Mouse (Mus musculus) embryo, embryonic 10 days (tissue): ENCODE results near the gene Ttc39b.

ENCODE experiments used
- DNase-seq: peaks from one replicate; pipeline ENCODE4 v3.0.0-alpha.2; 2015; ENCODE audit warnings: low spot score

The Ttc39b gene

DNA sequence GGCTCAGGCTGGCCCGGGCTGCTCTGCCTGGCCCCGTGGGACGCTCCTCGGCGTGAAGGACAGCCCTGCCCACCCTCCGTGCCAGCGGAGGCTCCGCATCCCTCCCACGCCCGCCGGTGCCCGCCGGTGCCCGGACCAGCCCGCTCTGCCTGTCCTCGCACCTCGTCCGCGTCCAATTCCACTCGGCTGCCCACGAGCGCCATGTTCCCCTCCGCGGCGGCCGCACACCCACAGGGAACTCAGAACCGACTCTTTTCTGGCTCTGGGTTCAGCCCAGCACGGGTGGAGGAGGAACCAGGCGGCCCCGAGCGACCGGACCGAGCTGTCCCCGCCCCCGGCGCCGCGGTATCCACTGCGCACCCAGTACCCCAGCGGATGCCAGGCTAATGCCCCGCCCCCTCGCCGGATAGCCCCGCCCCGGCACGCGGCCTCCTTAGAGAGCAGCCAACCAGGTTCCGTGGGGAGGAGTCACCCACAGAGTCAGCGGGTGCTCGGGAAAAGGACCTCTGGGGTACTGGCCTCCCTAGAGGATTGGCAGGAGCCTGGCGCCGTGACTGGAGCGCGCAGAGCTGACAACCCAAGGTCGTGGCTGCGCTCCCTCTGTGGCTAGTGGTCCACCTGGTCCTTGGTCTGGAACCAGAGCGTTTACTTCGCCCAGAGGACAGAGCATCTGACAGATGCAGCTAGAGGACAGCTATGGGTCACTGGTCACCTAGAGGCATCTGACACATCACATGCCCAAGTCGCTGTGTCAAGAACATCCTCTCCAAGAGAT, at the start of gene Ttc39b:
TSS of gene Ttc39b (minus strand) at position 346 of the 775 bp plus-strand sequence.
- peak; percentile 90 for DNase-seq

DNA sequence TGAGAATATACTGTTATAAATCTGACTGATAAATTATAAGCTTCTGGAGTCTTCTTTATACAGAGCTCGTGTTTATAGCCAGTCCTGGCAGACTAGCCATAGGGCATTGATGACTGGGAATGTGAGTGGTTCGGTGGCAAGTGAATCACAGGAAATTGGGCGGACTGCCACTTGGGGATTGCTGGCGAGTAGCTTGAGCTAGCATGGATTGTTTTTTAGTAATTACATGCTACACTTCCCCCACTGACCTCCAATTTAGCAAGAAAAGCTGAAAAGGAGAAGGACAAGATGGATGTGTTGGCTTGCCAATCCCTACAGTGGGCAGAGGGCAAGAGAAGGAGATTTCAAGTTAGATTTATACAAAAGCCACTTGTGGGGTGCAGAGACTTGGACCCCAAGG, 49.3 kb upstream of the Ttc39b start:
- DNase-seq: no peak

DNA sequence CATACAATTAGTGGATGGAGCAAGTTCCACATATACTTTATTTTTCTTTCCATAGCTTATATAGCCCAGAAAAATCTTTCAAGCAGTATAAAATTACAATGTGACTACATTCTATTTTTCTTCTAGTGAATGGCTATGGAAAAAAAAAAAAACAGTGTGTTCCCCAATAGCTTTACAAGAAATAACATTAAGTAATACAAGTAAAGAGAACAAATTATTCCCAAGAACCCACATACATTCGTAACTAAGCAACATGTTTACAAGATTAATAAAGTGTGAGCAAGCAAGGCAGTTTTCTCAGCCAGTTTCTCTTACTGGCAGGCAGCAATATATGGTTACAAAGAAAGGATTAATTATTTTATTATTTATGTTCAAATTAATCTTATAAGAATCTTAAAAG, 33.7 kb upstream of the Ttc39b start:
- DNase-seq: no peak

DNA sequence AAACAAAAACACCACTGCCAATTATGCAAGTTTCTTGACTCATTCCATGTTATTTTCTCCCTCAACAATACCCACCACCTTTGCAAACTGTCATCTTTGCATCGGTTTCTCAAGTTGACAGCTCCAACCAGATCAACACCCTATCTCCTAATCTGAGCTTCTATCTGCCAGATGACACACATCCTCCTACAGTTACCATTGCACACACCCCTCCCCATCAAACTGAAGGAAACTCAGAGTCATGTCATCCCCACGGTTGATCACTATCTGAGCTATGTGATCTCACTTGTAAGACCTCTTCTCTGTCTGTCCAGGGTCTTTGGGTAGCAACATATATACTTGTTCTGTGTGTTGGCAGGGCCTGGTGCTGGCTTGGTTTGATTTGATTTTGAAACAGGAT, 30.7 kb upstream of the Ttc39b start:
- no peak for DNase-seq

DNA sequence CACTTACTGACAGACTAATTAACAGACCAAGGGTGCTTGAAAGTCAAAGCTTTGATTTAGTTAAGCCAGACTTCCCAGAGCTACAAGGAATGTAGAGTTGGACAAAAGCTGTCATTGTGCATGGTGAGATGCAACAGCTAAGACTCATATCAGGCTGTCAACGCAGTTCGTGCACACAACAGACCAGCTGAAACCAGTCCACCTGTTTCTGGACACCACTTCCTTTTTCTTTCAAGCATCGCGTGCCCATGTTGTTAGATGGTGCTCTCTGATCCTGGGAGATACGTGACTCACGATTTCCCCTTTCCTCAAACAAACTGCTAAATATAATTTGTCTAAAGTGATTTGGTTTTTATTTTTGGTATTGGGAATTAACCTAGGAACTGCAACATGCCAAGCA, 29.9 kb upstream of the Ttc39b start:
- DNase-seq: peak; percentile 8

DNA sequence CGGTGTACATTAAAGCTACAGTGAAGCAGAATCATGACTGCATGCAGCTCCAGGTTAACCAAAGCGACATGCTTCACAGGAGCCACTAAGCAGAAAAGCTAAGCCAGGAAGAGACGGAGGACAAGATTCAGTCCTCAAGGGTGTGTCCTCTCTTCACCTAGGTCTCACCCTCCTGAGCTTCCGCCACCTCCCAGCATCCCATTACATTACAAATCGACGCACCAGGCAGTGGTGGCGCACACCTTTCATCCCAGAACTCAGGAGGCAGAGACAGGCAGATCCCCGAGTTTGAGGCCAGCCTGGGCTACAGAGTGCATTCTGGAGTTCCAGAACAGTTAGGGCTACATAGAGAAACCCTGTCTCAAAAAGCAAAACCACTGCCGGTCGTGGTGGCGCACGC, 29.2 kb upstream of the Ttc39b start:
- DNase-seq: no peak

DNA sequence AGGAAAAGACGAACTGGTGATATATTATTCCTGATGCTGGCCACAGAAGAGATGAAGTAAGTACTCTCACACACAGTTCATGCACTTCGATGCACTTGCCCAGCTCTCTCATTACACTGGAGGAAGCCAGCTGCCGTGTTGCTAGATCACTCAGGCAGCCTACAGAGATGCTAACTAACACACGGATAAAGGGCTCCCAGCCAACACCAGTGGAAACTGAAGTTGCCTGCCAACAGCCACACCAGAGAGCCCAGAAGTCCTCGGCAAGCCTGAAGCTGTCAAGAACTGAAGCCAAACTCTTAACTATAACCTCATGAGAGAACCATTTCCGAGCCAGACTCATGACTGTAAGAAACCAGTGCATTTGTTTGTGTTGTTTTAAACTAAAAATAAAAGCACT, 26.7 kb upstream of the Ttc39b start:
- no peak for DNase-seq

DNA sequence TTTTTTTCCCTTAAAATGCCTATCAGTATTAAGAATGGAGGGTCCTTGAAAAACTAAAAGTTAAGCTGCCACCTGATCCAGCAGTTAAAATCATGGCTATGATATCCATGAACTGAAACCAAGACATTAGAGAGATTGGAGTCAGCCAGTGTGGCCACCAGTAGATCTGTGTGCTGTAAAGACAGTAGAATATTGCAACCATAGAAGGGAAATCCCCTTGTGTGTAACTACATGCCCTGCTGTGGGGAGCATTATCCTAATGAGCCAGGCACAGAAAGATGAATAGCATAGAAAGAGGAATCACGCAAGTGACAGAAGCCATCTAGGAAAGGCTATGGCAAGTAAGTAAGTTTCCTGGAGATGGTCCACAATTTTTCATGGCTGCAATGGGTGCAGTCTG, 24.9 kb upstream of the Ttc39b start:
- DNase-seq: no peak

DNA sequence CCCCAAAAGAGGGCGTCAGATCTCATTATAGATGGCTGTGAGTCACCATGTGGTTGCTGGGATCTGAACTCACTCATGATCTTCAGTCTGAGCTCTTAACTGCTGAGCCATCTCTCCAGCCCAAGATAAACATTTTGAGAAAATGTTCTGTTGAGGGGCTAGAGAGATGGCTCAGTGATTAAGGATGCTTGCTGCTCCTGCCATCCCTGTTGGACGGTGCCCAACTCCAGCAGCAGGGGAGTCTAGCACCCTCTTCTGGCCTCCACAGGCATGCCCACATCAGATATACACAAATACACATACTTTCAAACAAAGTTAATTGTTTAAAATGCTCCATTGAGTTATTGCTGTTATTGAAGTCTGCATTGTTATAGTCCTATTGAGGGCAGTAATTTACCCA, 19.8 kb upstream of the Ttc39b start:
- DNase-seq: no peak

DNA sequence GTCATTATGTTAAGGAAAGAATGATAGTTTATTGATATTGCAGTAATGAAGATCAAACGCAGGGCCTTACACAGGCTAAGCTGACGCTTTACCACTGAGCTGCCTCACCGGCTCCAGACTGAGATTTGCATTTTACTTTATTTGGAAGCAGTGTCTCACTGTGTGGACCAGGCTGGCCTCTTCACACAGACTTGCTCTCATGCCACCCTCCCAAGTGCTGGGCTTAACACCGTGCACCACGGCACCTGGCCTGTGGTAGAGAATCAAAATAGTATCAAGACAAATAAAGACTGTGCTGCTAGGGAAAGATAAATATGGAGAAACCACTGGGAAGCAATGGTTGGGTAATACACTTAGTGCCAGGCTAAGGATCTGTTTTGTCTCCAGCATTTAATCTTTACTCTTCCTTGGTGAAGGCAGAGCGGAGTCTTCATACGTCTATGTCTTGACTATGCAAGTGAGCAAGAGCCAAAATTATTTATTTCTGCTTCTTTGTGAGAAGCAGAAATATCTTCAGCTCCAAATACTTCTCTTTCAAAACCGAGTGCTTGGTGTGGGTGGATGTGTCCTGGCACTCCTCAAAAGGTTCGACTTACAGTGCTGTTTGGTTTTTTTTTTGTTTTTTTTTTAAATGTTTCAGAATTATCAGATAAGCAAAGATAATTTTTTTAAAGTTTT, 19.2 kb upstream of the Ttc39b start:
- DNase-seq: no peak

DNA sequence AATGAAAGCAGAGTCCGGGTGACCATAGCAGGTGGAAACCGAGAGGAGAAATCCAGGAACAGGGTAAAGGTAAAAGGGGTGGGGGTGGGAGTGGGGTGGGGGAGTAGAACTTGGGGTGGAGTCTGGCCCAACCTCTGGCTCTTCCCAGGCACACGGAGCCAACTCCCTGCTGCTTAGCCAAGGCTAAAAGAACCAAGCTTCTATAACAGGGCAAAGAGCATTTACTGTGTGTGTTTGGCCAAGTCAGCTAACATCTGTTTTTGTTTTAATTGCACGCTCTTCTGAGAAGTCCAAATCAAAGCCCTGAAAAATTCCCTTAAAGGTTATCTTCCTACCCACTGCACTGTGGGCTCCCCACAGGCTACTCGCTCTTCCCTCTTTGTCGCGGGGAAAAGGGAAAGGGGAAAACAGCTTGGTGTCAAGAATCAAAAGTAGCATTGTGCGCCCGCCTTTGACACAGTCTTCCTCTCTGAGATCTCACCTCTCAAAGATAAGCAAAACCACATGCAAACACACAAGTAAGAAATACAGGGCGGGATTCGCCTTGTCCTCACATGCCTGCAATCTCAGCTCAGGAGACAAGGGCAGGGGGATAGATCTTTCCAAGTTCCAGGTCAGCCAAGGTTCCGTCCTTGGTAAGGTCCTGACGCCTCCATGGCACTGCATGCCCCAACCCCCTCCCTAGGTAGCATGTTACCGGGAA, 18.4 kb upstream of the Ttc39b start:
- DNase-seq: no peak

DNA sequence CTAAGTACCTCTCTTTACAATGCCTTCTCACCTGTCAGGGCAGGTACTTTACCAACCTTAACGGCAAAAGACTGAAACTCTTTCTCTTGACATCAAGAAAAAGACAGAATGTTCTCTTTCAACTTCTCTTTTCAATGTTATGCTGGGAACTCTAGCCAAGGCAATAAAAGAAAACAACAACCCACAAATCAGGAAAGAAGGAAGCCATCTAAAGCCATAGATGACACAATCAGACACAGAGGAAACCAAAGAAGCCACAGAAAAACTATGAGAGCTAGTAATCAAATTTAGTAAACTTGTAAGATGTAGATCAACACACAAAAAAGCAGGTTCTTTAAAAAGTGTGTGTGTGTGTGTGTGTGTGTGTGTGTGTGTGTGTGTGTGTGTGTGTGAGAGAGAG, 15.3 kb upstream of the Ttc39b start:
- DNase-seq: no peak

DNA sequence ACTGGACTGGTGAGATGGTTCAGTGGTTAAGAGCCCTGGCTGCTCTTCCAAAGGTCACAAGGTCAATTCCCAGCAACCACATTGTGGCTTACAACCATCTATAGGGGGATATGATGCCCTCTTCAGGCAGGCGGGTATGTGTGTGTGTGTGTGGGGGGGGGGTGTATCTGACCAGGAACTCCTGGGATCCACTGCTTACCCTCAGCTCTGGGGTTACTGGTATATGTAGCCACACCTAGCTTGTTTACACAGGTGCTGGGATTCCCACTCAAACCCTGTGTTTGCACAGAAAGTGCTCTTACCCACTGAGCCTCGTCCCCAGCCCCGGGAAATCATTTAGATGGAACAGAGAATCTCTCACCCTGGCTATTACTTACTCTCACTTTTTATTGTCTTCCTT, 13.7 kb upstream of the Ttc39b start:
- DNase-seq: no peak

DNA sequence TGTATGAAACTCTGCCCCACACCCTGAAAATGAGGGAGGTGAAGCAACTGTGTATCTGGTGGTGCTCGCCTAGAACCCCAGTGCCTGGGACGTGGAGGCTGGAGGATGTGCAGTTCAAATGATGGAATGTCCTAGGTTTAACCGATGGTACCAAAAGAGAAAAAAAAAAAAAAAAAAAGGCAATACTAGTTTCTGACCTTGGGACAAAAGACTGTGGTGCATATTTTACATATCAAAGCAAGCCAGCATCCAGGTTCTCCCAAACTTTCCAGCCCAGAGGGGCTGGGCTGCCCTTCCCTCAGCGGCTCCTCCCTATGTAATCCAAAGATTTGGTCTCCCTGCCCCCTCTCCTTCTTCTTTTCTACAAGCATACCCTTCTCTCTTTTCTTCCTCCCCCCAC, 6.3 kb upstream of the Ttc39b start:
- DNase-seq: no peak

DNA sequence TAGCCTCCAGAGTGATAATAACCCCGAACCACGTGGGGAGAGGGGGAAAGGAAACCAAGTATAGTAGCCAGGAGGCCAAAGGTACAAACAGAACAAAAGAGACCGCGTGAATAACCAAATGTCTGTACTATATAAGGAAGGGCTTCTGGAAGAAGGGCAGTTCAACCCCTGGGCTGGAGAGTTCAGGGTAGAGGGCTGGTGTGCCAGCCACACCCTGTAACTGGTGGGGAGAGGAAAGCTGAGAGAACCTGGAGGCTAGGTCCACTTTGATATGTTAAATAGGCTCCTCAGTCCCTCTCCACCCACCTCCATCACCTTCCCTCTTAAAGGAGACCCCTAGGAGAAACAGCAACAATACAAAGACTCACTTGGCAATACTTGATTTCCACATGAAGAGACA, 5.6 kb upstream of the Ttc39b start:
- no peak for DNase-seq

DNA sequence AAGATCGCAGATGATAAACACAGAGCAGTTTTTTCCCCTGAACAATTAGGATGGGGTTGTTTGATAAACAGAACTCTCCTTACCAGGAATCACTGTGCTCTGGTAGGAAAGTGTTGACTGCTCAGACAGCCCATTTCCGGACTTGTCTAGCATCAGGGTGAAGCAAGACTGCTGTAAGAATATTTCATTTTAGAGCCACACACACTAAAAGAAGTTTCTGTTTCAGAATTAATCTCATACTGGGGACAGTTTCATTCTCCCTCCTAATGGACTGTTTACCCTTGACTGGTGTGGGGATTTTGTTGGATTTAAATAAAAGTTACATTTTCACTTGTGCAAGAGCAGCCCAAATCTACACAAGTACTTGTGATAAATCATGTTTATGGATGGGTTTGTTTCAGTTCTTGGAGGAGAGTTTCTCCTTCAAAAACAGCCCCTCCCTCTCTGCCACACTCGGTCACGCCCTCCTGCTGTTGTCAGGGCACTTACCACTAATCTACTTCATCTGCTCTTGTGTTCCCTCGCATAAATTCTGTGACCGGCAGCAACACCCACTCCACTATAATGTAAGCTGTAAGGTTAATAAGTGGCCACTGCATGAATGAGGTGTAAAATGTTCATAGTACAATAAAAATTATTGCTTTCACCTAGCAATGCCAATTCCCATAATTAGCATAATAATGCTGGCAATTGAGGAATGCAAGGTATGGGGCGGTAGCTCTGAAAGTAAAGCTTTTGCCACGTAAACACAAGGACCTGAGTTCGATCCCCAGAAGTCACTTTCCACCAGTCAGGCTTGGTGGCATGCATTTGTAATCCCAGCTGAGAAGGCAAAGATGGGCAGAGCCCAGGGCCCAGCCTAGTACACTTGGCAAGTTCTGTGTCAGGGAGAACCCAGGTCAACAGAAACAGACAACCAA, 4.2 kb upstream of the Ttc39b start:
- DNase-seq: no peak

DNA sequence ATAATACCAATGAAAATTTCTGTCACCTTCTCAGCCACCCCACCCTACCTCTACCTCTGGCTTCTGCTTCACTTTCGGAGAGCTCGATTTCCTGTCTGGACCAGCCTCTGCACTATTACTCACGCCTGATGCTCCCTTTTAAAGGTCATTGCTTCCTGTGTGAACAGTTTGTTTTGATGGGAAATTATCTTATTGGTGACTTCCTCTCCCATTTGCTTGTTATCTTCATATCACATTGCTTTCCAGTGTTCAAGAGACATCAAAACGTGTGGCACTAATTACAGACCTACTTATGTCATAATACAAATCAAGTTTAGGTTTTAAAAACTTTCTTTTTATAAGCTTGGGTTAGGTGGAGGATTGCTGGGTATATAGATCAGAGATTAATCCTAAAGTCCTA, 3.5 kb upstream of the Ttc39b start:
- no peak for DNase-seq

DNA sequence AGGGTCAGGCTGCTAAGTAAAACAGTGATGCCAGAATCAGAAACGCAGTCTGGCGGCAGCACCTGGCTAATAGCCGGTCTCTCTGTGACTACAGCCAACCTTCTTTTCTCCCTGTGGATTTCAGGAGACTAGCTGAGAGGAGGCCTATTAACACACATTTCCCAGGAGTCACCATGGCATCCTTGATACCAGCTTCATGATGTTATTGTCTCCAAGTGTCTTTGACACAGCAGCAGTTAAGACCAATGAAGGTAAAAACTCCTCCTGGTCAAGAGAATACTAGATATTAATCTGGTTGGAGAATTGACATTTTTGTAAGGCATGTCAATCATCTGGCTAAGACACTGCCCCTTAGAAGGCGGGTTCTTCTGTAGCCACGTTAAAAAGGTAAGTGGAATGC, 1.3 kb upstream of the Ttc39b start:
- DNase-seq: no peak

DNA sequence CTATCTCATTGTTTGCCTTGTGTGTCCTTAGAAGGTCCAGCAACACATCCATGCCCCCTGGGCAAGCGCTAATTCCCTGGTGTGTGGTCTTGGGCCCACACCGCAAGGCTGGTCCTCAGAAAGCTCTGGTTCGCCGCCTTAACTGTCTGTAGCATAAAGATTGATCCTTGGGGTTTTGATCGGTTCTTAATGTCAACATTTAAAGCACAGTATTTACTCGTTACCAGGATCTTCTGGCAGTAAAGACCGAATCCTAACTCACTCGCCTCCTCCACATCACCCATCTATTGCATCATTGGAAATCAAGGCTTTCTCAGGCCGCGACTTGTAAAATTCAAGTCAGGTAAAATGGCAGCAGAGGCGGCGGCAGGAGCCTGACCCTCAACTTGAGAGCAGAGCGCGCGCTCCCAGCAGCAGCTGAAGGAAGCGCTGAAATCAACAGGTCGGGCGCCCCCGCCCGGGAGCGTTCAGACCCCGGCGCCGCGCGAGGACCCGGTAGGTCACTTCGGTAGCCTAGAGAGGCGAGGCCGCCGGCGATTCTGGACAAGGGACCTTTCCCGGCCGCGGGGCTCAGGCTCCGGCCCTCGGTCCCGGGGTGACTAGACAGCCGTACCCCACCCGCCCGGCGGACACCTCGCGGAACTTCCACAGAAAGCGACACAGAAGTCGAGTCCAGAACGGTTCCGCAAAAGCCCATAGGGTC, 703 bp downstream of the Ttc39b start:
- DNase-seq: peak; percentile 83

DNA sequence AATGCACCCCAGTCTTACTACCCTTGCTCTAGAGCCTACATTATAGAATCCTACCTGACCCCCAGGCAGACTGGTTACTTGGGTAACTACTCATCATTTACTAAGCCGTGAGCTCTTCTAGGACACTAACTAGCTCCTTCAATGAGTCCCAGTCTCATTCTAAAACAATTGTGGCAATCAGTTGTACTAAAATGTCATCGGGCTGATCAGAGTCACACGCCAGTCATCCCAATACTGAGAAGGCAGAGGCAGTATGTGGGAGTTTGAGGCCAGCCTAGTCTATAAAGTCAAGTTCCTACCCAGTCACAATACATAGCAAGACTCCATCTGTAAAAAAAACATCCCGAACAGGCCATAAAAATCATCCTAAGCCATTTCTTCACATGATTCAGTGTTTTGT, 4.3 kb downstream of the Ttc39b start:
- no peak for DNase-seq

DNA sequence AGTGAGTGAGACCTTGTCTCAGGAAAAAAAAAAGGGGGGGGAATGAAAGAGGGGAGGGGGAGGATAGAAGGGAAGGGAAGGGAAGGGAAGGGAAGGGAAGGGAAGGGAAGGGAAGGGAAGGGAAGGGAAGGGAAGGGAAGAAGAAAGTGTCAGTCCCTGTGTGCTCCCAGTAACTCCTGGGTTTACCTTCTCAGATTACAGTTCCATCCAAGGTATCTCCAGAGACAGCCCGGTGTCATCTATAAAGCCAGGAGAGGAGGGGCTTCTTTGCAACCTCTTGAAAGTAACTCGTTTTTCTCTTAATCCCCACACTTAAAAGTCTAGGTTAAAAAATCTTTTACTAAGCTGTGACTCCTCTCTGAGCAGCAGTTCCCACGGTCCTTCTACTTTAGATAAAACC, 5.3 kb downstream of the Ttc39b start:
- DNase-seq: no peak
